Mouse (Mus musculus) limb, embryonic 14.5 days (tissue): Measurements from ENCODE around the gene Six3. TPM values are rescaled to one million over a fixed set of nuclear protein-coding genes. Genes with fewer than 3 reads are reported as not detected.

Experiments used
- ATAC-seq: fragments of 200-750 bp; cut with Nextera tagmentation; 2 replicates; pipeline ENCODE4 v1.8.0; 2017; ENCODE audit warnings: low read depth, moderate number of reproducible peaks, moderate TSS enrichment; ENCODE audit not compliant: low FRiP score
- DNase-seq: peaks from one replicate; pipeline ENCODE4 v3.0.0-alpha.2; 2015; ENCODE audit warnings: low spot score
- H3K27ac ChIP-seq: fragments of 300-500 bp; sonication (generic); replicated peaks from 2 replicates; pipeline ENCODE4 v1.5.1; 2014; ENCODE audit warnings: low read depth, mild to moderate bottlenecking, low read length, moderate library complexity, mixed read lengths
- H3K27me3 ChIP-seq: fragments of 300-500 bp; sonication (generic); 2 replicates; pipeline ENCODE4 v1.6.1; 2014; ENCODE audit warnings: low read length, mixed read lengths; ENCODE audit not compliant: control insufficient read depth, insufficient read depth
- H3K36me3 ChIP-seq: fragments of 300-500 bp; sonication (generic); 2 replicates; pipeline ENCODE4 v1.6.1; 2014; ENCODE audit warnings: mild to moderate bottlenecking, low read length, moderate library complexity, mixed read lengths; ENCODE audit not compliant: control insufficient read depth, insufficient read depth
- H3K4me1 ChIP-seq: fragments of 300-500 bp; sonication (generic); 2 replicates; pipeline ENCODE4 v1.6.1; 2014; ENCODE audit warnings: antibody characterized with exemption, low read length, mixed read lengths; ENCODE audit not compliant: control insufficient read depth, insufficient read depth
- H3K4me2 ChIP-seq: fragments of 300-500 bp; sonication (generic); replicated peaks from 2 replicates; pipeline ENCODE4 v1.6.1; 2014; ENCODE audit warnings: low read depth, mild to moderate bottlenecking, low read length, moderate library complexity; ENCODE audit not compliant: severe bottlenecking
- H3K4me3 ChIP-seq: fragments of 300-500 bp; sonication (generic); replicated peaks from 2 replicates; pipeline ENCODE4 v1.5.1; 2014; ENCODE audit warnings: low read length
- H3K9ac ChIP-seq: fragments of 300-500 bp; sonication (generic); 2 replicates; pipeline ENCODE4 v1.6.1; 2014; ENCODE audit warnings: mild to moderate bottlenecking, low read depth, low read length, moderate library complexity; ENCODE audit not compliant: severe bottlenecking
- H3K9me3 ChIP-seq: fragments of 300-500 bp; sonication (generic); 2 replicates; pipeline ENCODE4 v1.6.1; 2016; ENCODE audit warnings: low read length; ENCODE audit not compliant: control insufficient read depth
- POLR2A ChIP-seq: fragments of 200-500 bp; IDR thresholded peaks from 2 replicates; pipeline ENCODE4 v1.8.0; 2012; ENCODE audit warnings: inconsistent platforms, mild to moderate bottlenecking, moderate library complexity, borderline replicate concordance; ENCODE audit not compliant: insufficient read depth, insufficient read length; ENCODE audit errors: extremely low read depth
- WGBS: fragments of 180-500 bp; shearing (Covaris S2); extraction: QIAGEN DNeasy Blood & Tissue Kit; methylation state at CpG from one replicate; pipeline ENCODE4 v1.1.7; 2014; 5-methylcytosine and 5-hydroxymethylcytosine counted together
- polyA plus RNA-seq, 2 experiments: library from polyadenylated mRNA; depleted of rRNA in 1 of 2; stranded (reverse) in 1 of 2; unstranded in 1 of 2; fragments of >200 nt; fragmentation: Nextera tagmentation in 1 of 2; extraction: Ambion mirVana in 1 of 2; gene quantifications; 2 replicates each; pipeline versions ENCODE4 v1.2.1 to v1.2.3; 2012 to 2014

The Six3 gene
- polyA plus RNA-seq, 2 experiments: 0.11 TPM; not detected in 1

- Histone ChIP-seq H3K36me3 (no peaks in the 10 kb centered on the region), H3K4me1 (no peaks in the 10 kb centered on the region), H3K27me3 (peaks cover 92% of the 10 kb centered on the region), H3K9ac (no peak overlapping the region), H3K4me2 (no peak overlapping the region), H3K9me3 (no peaks in the 10 kb centered on the region), H3K27ac (no peak overlapping the region), H3K4me3 (no peak overlapping the region)
- no peak for TF ChIP-seq POLR2A
- under 1% methylated on average over 13 of the region's 13 CpGs for WGBS
- DNase-seq (no peak), ATAC-seq (no peak)
Observed at GRCm38 (mm10) chr17:85609094-85609425, 4.3 kb upstream of the Six3 start.

- H3K27me3 ChIP-seq: peaks cover 93% of the 10 kb centered on the region
- H3K36me3 ChIP-seq: no peaks in the 10 kb centered on the region
- ATAC-seq: no peak
- no peak overlapping the region for H3K4me3 ChIP-seq
- no peak overlapping the region for H3K4me2 ChIP-seq
- no peaks in the 10 kb centered on the region for H3K9me3 ChIP-seq
- 4% methylated on average over 13 of the region's 13 CpGs for WGBS
- H3K27ac ChIP-seq: no peak overlapping the region
- DNase-seq: no peak
- H3K4me1 ChIP-seq: no peaks in the 10 kb centered on the region
- no peak overlapping the region for H3K9ac ChIP-seq
- TF ChIP-seq POLR2A: no peak
Observed at GRCm38 (mm10) chr17:85609621-85610392, 3.6 kb upstream of the Six3 start.

- no peak for TF ChIP-seq POLR2A
- Histone ChIP-seq H3K9ac (no peak overlapping the region), H3K9me3 (no peaks in the 10 kb centered on the region), H3K4me2 (no peak overlapping the region), H3K4me1 (no peaks in the 10 kb centered on the region), H3K4me3 (no peak overlapping the region), H3K27me3 (peaks cover 93% of the 10 kb centered on the region), H3K36me3 (no peaks in the 10 kb centered on the region), H3K27ac (no peak overlapping the region)
- ATAC-seq: no peak
- DNase-seq: no peak
- 3% methylated on average over 11 of the region's 11 CpGs for whole genome bisulfite sequencing
Observed at GRCm38 (mm10) chr17:85610393-85611115, 2.9 kb upstream of the Six3 start.

GRCm38 (mm10) chr17:85611521-85612515, 1.6 kb upstream of the Six3 start:
- no peaks in the 10 kb centered on the region for H3K9me3 ChIP-seq
- no peak overlapping the region for H3K9ac ChIP-seq
- ATAC-seq (no peak), DNase-seq (no peak)
- no peak for TF ChIP-seq POLR2A
- no peak overlapping the region for H3K4me3 ChIP-seq
- H3K36me3 ChIP-seq: no peaks in the 10 kb centered on the region
- peaks cover 96% of the 10 kb centered on the region for H3K27me3 ChIP-seq
- 4% methylated on average over 19 of the region's 19 CpGs for WGBS
- H3K27ac ChIP-seq: no peak overlapping the region
- no peak overlapping the region for H3K4me2 ChIP-seq
- no peaks in the 10 kb centered on the region for H3K4me1 ChIP-seq
